Mouse (Mus musculus) layer of hippocampus, postnatal 25 days (tissue): ENCODE data around the gene Lyrm7. TPM values are rescaled to one million over a fixed set of nuclear protein-coding genes. Genes with fewer than 3 reads are reported as not detected.

Experiments
- DNase-seq, 2 experiments: peaks; one replicate each; pipeline ENCODE4 v3.0.0; 2022; ENCODE audit warnings: mixed read lengths in 2 of 2, low spot score in 1 of 2; ENCODE audit errors: extremely low spot score in 1 of 2
- total RNA-seq, 2 experiments: library from RNA; stranded (reverse); gene quantifications; 2 replicates each; pipeline ENCODE4 v1.2.3; 2021

Gene Lyrm7
- total RNA-seq, 2 experiments from 2014 or later = 24.0 to 41.7 TPM

GRCm38 (mm10) chr11:54851656-54852055 lies 9.1 kb downstream of the Lyrm7 start:
- DNase-seq = no peak

DNA sequence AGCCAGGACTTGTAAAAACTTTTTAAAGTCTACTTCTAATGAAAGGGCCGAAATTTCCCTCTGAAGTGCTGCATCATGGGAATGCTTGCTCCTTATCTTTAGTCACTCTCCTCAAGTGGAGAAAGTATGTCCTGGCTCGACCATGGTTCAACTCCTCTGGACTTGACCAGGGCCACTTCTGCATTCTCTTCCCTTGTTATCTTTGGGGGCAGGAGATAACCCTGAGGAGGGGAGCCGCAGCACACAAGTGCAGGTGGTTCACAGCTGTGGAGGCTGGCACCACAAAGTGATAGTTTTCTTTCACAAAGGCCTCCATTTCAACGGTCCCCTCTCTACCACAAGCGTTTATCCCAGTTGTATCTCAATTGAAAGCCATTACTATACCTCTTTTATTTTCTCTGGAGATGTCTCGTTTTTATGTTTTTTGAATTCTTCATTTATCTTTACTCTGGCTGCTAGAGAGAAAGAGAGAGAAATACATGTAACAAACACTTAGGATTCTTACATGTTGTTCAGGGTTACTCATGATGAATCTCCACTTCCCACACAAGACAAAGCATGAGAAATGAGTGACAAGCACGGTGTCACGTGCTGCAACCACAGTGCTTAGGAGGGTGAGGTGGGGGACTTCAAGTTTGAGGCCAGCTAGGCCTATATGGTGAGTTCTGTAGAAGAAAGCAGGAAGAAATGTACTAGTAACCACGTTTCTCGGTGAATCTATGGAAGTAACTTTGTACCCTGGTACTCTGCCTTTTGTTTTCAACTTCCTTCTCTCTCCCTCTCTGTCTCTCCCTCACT lies 10.6 kb downstream of the Lyrm7 start:
- DNase-seq = no peak

DNA sequence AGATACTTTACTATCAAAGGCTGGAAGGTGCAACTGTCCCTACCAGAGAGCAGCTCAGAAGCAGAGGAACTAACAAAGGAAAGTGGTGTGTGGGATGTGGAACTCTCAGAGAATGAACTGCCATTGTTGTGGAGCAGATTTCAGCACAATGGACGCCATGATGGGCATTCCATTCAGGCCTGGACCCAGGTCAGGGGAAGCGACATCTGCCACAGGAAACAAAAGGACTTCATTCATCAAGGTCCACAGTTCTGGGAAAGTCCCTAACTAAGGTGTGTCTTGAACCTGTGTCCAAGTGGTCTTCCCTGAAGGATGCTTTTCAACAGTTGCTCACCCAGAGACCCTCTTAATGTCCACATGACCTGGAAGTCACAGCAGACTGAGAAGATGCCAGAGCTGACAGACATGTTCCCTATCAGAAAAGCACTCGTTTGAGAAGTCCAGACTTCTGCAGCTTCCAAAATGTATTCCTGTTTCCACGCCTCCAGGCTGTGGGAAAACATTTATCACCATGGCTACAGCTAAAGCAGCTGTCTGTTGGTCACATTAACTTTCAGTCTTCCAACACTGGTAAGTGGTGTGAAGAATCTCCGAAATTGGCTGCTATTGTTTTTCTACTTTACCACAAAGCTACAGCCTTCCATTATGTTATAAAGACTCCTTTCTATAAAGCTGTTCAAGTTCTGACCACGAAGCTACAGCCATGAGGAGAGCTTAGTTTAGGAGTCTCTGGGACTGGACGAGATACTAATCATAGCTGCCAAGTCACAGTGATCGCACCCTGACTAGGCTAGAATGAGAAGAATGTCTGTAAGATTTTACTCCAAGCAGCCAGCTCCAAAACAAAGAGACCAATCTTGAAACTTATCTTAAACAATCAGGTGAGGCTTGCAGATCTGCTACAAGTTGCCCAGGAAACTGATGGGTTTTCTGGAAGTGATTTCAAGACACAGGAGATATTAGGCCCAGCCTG lies 15.0 kb downstream of the Lyrm7 start:
- DNase-seq = no peak

DNA sequence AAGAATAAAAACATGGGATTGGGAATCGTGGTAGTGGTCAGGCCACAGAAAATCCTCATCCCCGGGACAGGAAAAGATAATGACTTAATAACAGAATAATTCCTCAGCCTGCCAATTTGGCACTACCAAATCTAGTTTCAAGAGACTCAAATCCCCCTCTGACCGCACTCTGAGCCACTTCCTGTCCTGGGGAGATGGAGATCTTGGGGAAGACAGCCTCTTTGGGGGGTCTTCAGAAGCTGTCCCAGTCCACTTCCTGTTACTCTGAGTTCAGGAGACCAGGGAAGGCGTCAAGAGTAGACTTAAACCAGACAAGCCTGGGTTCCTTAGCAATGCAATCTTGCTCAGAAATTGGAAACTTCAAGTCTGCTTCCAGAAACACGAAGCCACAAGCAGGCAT lies 15.8 kb downstream of the Lyrm7 start:
- DNase-seq = no peak

DNA sequence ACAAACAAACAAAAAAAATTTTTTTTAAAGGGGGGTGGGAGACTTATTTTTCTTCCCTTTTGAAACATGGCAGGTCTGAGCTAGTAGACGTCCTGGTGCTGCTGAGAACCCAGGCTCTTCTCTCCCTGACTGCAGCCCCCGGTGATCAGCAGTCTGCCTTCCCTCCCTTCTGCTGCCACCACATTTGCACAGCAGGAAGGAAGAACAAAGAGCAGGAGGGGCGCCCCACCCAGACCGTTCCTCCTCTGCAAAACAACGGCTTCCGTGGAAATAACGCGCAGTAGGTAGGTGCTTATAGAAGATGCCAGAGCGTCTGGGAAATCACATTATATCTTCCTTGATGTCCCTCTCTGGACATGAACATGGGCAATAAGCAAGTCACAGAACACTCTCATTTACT lies 16.3 kb downstream of the Lyrm7 start:
- no peak for DNase-seq

DNA sequence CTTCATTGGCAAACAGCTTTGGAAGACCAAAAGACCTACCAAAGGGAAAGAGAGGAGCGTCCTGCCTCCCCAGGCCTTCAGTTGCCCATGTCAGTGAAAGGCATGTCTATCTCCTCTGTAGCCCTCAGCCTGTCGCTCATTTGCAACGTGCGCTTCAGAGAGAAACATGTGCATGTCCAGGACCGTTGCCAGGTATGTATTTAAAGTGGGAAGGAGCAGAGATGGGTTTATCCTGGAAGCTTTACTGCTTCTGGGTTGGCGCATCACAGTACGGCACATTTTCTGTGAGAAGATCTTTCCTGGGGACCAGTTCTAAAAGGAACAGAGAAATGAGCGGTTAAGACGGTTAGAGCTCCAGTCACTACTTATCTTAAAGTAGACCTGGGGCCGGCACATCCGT lies 19.8 kb downstream of the Lyrm7 start:
- no peak for DNase-seq

DNA sequence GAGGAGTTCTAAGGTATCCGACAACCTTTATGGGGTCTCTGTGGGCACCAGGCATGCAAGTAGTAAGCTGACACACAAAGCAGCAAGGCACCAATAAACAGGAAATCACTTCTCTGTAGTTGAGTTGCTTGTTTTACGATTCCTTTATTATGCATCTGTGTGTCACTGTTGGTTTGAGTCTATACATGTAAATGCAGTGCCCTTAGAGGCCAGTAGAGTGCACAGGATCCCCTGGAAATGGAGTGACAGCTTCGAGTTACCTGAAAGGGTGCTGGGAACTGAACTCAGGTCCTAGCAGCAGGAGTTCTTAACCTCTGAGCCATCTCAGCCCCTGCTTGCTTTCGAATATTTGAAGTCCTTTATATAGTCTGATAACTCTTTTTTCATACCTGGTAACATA lies 21.0 kb downstream of the Lyrm7 start:
- DNase-seq = no peak

- DNase-seq = peak in 1 of 2 experiments; percentile 41
Observed at GRCm38 (mm10) chr11:54836106-54836505, 24.6 kb downstream of the Lyrm7 start.

GRCm38 (mm10) chr11:54834596-54834995 lies 26.1 kb downstream of the Lyrm7 start:
- no peak for DNase-seq

DNA sequence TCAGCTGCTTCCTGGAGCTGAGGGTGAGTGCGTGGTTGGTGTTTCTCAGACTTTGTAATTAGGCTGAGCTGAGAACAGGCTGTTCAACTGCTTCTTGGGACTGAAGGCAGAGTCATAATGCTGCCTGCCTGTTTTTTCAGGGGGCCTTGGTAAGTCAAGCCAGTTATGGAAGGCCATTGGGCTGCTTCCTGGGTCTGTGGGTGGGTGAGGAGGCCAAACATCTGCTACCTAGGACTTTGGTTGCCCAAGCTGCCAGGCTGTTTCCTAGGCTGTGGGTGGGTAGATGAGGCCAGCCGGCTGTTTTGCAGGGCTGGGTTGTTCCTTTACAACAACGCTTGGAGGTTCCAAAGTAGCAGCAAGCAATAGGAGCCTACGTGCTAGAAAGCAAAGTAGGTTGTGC lies 26.9 kb downstream of the Lyrm7 start:
- peak; percentile 36 to 44 for DNase-seq

DNA sequence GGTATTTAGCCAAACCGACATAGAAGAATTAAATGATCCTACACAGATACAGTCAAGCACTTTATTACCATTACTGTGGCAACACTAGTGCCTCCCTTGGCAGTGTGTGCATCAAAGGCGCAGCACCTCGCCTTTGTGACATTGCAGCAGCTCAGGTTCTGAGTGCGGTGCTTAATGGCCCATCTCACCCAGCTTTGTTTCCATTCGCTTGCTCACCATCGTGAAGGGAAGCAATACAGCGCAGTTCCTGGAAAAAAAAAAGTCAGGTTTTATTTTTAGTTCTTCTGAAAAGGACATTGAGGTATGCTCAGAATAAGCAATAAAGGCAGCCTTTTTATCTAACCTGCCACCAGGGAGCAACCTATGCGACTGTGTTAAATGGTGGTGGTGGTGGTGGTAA lies 33.9 kb downstream of the Lyrm7 start:
- DNase-seq = no peak

DNA sequence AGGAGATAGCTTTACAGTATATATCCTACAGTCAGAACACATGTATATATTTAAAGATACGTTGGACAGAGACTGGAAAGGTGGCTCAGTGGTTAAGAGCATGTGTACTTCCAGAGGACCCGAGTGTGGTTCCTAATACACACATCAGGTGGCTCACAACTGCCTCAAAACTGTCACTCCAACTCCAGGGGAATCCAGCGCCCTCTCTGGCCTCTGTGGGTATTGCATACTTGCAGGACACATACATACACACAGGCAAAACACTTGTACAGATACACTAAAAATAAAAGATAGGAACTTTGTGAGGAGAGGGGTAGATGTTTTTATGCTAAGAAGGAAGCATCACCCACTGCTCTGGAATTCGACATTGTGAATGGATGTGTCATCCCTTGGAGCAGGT lies 34.9 kb downstream of the Lyrm7 start:
- DNase-seq = no peak

- DNase-seq = no peak
Observed at GRCm38 (mm10) chr11:54823467-54823866, 37.2 kb downstream of the Lyrm7 start.

- DNase-seq = no peak
Observed at GRCm38 (mm10) chr11:54819489-54819888, 41.2 kb downstream of the Lyrm7 start.

DNA sequence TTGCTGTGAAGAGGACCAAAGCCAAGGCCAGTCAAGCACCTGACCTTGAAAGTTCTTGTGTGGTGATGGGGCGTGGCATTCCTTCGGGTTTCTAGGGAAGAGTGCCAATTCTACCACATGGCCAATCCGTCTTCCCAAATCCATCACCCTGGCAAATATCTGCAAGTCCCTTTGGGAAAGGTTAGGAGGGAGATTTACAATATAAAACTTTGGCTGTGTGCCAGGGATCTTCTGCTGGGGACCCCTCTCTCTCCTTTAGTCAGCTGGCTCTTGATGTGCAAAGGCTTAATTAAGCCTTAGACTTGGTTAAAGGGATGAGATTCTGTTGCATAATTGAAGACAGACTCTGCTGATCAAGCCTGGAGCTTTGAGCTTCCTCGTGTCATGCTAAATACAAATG lies 43.3 kb downstream of the Lyrm7 start:
- no peak for DNase-seq

GRCm38 (mm10) chr11:54815659-54816058 lies 45.1 kb downstream of the Lyrm7 start:
- no peak for DNase-seq

DNA sequence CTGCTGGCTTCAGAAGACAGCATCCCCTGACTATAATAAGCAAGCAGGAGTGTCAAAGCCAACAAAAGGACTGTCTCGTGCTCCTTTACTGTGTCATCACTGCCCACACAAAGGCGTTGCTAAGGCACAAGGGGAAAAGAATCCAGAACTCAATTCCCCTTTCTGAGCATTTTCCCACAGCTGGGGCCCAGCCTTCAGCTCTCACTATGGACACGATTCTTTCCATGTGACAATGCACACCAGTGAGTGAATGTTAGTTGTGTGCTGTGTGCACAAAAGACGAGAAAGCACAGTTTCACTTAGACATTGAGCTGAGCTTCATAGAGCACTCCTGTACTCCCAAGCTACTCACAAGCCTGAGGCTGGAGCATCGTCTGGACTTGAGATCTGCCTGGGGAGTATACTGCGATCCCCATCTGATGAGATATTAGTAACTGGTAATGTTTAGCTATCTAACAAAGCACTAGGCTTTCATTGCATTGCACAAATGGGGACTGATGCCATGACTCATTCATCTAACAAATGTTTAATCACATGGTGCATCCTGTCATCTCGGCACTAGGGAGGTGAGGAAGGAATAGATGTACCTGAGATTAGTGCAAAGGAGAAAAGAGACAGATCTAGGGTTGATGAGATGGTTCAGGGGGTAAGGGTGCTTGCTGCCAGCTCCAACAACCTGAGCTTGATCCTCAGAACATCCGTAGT lies 47.8 kb downstream of the Lyrm7 start:
- DNase-seq = peak in 1 of 2 experiments; percentile 31

DNA sequence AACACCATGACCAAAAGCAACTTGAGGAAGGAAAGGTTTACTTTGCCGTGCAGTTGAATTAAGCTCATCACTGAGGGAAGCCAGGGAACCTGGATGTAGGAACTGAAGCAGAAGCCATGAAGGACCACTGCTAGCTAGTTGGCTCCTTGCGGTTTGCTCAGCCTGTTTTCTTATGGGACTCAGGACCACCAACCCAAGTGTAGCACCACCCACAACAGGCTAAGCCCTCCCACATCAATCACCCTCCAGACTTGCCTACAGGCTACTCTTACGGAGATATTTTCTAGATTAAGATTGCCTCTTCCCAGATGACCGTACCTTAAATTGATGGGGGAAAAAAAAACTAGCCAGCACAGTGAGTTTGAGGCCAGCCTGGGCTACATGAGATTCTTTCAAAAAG lies 48.4 kb downstream of the Lyrm7 start:
- no peak for DNase-seq

GRCm38 (mm10) chr11:54811054-54811453 lies 49.7 kb downstream of the Lyrm7 start:
- no peak for DNase-seq

GRCm38 (mm10) chr11:54809582-54809981 lies 51.1 kb downstream of the Lyrm7 start:
- DNase-seq = no peak

DNA sequence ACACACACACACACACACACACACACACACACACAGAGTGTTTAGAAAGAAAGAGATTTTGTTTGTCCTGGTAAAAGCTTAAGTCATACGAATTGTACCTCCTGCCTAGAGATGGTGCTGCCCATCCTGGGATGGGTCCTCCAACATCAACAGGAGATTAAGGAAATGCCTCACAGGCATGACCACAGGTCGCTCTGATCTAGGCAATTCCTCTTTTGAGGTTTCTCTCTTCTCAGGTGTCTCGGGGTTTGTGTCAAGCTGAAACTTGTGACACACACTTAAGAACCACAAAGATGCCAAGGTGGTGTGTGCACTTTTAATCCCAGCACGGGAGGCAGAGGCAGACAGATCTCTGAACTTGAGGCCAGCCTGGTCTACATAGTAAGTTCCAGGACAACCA lies 52.5 kb downstream of the Lyrm7 start:
- no peak for DNase-seq
